Mouse (Mus musculus) C2C12 (cell line): ENCODE results near the gene Arpp19. TPM values are rescaled to one million over a fixed set of nuclear protein-coding genes. Genes with fewer than 3 reads are reported as not detected.

Source experiments
- H3K27me3 ChIP-seq: one replicate; pipeline ENCODE4 v1.6.1; 2011; ENCODE audit not compliant: control insufficient read depth, insufficient read depth, insufficient read length
- H3K36me3 ChIP-seq: one replicate; pipeline ENCODE4 v1.6.1; 2011; ENCODE audit not compliant: control insufficient read depth, insufficient read depth
- H3K4me3 ChIP-seq: one replicate; pipeline ENCODE4 v1.5.1; 2011; ENCODE audit warnings: mild to moderate bottlenecking, control low read depth; ENCODE audit not compliant: poor library complexity, insufficient read depth, severe bottlenecking
- H3K79me2 ChIP-seq: one replicate; pipeline ENCODE4 v1.6.1; 2011; ENCODE audit not compliant: control insufficient read depth, insufficient read depth
- H3K79me3 ChIP-seq: one replicate; pipeline ENCODE4 v1.6.1; 2011; ENCODE audit warnings: low read depth, control low read depth
- H3ac ChIP-seq: one replicate; pipeline ENCODE3; 2011; ENCODE audit warnings: low read depth; ENCODE audit not compliant: control insufficient read depth, insufficient read length
- CEBPB ChIP-seq: IDR thresholded peaks from one replicate; pipeline ENCODE4 v1.6.1; 2011; ENCODE audit warnings: low read depth, mild to moderate bottlenecking, control low read depth, moderate library complexity
- CTCF ChIP-seq: IDR thresholded peaks from one replicate; pipeline ENCODE4 v1.5.1; 2011; ENCODE audit not compliant: control insufficient read depth, insufficient read depth, insufficient read length
- FOSL1 ChIP-seq: IDR thresholded peaks from one replicate; pipeline ENCODE4 v1.8.0; 2011; ENCODE audit warnings: mild to moderate bottlenecking, low read length; ENCODE audit not compliant: poor library complexity, insufficient read depth, severe bottlenecking
- MAX ChIP-seq: IDR thresholded peaks from one replicate; pipeline ENCODE4 v1.6.1; 2011; ENCODE audit warnings: mild to moderate bottlenecking, control low read depth
- MYOD1 ChIP-seq: IDR thresholded peaks from one replicate; pipeline ENCODE4 v1.6.1; 2011; ENCODE audit warnings: low read depth; ENCODE audit not compliant: control insufficient read depth, insufficient read length
- MYOG ChIP-seq: IDR thresholded peaks from one replicate; pipeline ENCODE4 v1.6.1; 2011; ENCODE audit not compliant: control insufficient read depth, insufficient read length; ENCODE audit errors: extremely low read depth
- USF1 ChIP-seq: IDR thresholded peaks from one replicate; pipeline ENCODE4 v1.6.1; 2011; ENCODE audit warnings: low read depth, mild to moderate bottlenecking, control low read depth, moderate library complexity
- polyA plus RNA-seq: library from polyadenylated mRNA; unstranded; fragments of >200 nt; fragmentation: generic; extraction: Trizol; gene quantifications from one replicate; pipeline ENCODE4 v1.2.1, GENCODE M21; 2012; ENCODE audit warnings: missing spikeins

The Arpp19 gene
- polyA plus RNA-seq, 1 experiment = 232 TPM

GRCm38 (mm10) chr9:75041840-75042525 lies 4.6 kb downstream of the Arpp19 start:
- Histone ChIP-seq H3K27me3 (no peaks in the 10 kb centered on the region), H3K36me3 (peaks cover 32% of the 10 kb centered on the region), H3K79me2 (peaks cover 94% of the 10 kb centered on the region), H3ac (no peak overlapping the region), H3K79me3 (peaks cover 80% of the 10 kb centered on the region), H3K4me3 (no peak overlapping the region)
- TF ChIP-seq USF1 (no peak), MAX (no peak), MYOG (no peak), CEBPB (no peak), MYOD1 (no peak), CTCF (no peak), FOSL1 (no peak)

- Histone ChIP-seq H3K79me3 (peaks cover 87% of the 10 kb centered on the region), H3K27me3 (no peaks in the 10 kb centered on the region), H3K79me2 (peaks cover 100% of the 10 kb centered on the region), H3K4me3 (no peak overlapping the region), H3ac (no peak overlapping the region), H3K36me3 (peaks cover 32% of the 10 kb centered on the region)
- TF ChIP-seq CTCF = no peak
- no peak for TF ChIP-seq CEBPB
- TF ChIP-seq USF1 = no peak
- TF ChIP-seq FOSL1 = no peak
Measured at GRCm38 (mm10) chr9:75043191-75043590, 5.8 kb downstream of the Arpp19 start.

- TF ChIP-seq MYOD1 = no peak
- TF ChIP-seq MYOG = no peak
- TF ChIP-seq CEBPB = no peak
- no peak for TF ChIP-seq MAX
- TF ChIP-seq CTCF = no peak
- no peak for TF ChIP-seq FOSL1
- no peak for TF ChIP-seq USF1
- Histone ChIP-seq H3ac (no peak overlapping the region), H3K79me3 (peaks cover 68% of the 10 kb centered on the region), H3K4me3 (no peak overlapping the region), H3K79me2 (peaks cover 100% of the 10 kb centered on the region), H3K27me3 (no peaks in the 10 kb centered on the region), H3K36me3 (peaks cover 37% of the 10 kb centered on the region)
Measured at GRCm38 (mm10) chr9:75047079-75047478, 9.7 kb downstream of the Arpp19 start.

DNA sequence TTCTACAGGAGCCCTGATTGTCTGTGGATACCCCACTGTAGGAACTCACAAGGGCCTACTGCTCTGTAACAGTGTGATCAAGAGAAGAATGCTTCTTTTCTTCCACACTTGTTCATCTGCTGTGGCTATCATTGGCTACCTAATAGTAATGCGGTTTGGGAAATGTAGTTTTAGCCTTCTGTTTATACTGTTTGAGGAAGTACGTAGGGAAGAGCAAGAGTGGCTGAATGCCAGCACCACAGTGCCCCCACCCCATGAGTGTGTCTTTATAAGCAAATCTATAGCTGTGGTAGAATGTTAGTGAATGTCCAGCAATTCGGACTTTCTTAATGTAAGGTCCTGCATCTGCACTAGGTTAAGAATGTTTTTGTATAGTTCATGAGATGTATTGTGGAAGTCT lies 11.7 kb downstream of the Arpp19 start:
- H3K79me3 ChIP-seq = peaks cover 51% of the 10 kb centered on the region
- H3K4me3 ChIP-seq = no peak overlapping the region
- H3K79me2 ChIP-seq = peaks cover 87% of the 10 kb centered on the region
- H3K36me3 ChIP-seq = peaks cover 33% of the 10 kb centered on the region
- H3K27me3 ChIP-seq = no peaks in the 10 kb centered on the region
- no peak for TF ChIP-seq MYOD1
- no peak for TF ChIP-seq USF1
- TF ChIP-seq CEBPB = no peak
- TF ChIP-seq FOSL1 = no peak
- TF ChIP-seq MAX = no peak
- no peak for TF ChIP-seq MYOG
- TF ChIP-seq CTCF = no peak
- H3ac ChIP-seq = no peak overlapping the region

GRCm38 (mm10) chr9:75050003-75050402 lies 12.6 kb downstream of the Arpp19 start:
- Histone ChIP-seq H3K36me3 (peaks cover 34% of the 10 kb centered on the region), H3K79me3 (peaks cover 50% of the 10 kb centered on the region), H3ac (no peak overlapping the region), H3K79me2 (peaks cover 78% of the 10 kb centered on the region), H3K4me3 (no peak overlapping the region), H3K27me3 (no peaks in the 10 kb centered on the region)
- TF ChIP-seq CTCF (peak; percentile 87), MAX (no peak)

DNA sequence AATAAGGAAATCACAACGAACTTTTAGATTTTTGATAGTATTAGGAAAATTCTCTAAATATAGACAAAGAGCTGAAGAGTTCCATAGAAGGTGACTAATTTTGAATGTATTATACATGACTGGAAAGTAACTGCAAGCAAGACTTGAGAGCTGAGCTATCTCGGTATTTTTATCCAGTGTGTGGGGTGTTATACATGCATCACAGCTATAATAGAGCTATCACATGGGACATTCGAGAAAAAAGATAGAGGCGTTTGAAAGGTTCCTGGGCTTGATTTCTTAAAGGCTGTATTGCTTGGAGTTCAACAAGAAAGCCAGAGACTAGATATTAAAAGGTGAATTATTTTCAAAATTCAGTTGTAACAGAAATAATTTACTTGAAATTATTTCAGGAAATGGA lies 14.4 kb downstream of the Arpp19 start:
- TF ChIP-seq MYOG (no peak), USF1 (no peak), MAX (no peak), MYOD1 (no peak), CTCF (no peak), FOSL1 (no peak), CEBPB (no peak)
- H3K79me2 ChIP-seq = peaks cover 60% of the 10 kb centered on the region

More for the DNA sequence above, 14.4 kb downstream of the Arpp19 start:
- H3K36me3 ChIP-seq = peaks cover 30% of the 10 kb centered on the region
- no peak overlapping the region for H3ac ChIP-seq
- peaks cover 34% of the 10 kb centered on the region for H3K79me3 ChIP-seq
- H3K4me3 ChIP-seq = no peak overlapping the region
- H3K27me3 ChIP-seq = no peaks in the 10 kb centered on the region
